Mouse (Mus musculus): Measurements from ENCODE around the gene Dph7.
"Not testable (repeated sequence)": the region's sequence is repeated elsewhere in the genome, so short reads cannot be mapped to it uniquely, and the experiment has no call there.

Gene Dph7

DNA sequence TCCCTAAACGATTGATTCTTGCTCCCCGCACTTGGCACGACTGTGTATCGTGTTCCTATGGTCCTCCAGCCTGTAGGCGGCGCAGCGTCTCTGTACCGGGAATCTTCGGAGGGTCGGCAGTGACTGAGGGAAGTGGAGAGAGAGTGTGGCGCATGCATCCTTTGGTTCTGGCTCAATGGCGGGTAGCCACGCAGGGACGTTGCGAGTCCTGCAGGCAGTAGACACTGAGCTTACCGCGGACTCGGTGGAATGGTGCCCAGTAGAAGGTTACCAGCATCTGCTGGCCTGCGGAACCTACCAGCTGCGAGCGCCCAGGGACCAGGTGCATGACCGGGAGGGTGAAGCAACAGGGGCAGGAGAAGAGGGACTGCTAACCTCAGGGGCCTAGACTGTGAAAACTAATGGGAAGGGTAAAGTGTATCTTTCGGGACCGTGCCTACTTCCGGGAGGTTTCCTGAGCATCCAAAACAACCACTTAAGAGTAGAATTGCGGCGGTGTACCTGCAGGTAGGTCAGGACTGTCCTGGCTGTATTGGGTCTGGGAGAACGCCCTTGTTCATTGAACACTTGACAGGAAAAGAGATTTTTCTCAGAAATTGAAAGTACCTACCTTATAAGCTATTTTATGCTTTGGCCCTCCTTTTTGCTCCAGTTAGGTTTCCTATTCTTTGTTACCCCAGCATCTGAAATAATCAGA is at the start of gene Dph7:
TSS of gene Dph7 (plus strand) at position 97 of the 697 bp plus-strand sequence.
- peak; percentile 70 to 75 for DNase-seq (ENCODE audit: low spot score in 2 of 2)

DNA sequence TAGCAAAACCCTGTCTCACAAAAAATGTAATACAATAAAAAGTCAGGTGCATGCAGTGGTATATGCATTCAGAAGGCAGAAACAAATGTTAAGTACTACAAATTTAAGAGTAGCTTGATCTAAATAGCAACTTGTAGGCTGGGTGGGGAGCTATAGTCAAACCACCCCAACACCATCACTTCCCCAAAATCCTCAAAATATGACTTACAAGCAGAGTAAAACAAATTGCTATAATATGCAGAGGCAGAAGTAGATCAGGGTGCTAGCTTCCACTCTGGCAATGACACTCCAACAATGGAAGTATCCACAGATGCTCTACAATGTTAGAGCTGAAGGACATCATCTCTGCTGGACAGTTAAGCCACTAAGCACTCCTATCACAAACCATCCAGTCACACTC is 49.6 kb upstream of the Dph7 start:
- no peak for DNase-seq (ENCODE audit: low spot score in 2 of 2)

DNA sequence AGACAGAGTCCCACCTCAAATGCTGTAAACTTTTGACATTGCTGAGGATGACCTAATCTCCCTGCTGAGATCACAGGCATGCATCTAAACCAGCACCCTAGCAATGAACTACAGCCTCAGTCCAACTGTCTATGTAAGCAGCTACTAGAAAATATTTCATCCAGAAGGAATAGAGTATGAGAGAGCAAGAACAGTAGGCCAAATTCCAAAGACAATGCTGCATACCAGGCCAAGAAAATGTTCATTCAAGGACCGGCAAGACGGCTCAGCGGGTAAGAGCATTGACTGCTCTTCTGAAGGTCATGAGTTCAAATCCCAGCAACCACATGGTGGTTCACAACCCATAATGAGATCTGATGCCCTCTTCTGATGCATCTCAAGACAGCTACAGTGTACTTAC is 47.4 kb upstream of the Dph7 start:
- no peak for DNase-seq (ENCODE audit: low spot score in 2 of 2)

- DNase-seq (ENCODE audit: low spot score in 2 of 2): peak; percentile 94 to 97
Measured at GRCm38 (mm10) chr2:24918930-24919838, 43.0 kb upstream of the Dph7 start, which contains the start of gene Ehmt1. TSS of gene Ehmt1 (minus strand) at chr2:24919614.

- no peak for DNase-seq (ENCODE audit: low spot score in 2 of 2)
Measured at GRCm38 (mm10) chr2:24919839-24920175, 42.4 kb upstream of the Dph7 start.

DNA sequence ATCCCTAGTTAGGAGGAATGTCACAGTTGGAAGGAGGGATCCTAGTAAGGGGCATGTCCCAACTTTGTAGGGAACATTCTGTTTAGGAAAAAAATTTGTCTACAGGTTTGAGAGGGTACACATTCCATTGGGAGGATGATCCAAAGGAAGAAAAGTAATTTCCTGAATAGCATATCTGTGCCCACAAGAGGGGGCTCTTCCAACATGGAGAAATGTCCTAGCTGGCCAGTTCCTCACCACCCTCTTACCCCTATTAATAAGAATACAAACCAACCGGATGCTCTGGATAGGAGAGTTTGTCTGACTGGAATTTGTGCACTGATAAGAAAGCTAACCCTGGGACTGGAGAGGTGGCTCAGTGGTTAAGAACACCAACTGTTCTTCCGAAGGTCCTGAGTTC is 38.6 kb upstream of the Dph7 start:
- DNase-seq (ENCODE audit: low spot score in 2 of 2): no peak

DNA sequence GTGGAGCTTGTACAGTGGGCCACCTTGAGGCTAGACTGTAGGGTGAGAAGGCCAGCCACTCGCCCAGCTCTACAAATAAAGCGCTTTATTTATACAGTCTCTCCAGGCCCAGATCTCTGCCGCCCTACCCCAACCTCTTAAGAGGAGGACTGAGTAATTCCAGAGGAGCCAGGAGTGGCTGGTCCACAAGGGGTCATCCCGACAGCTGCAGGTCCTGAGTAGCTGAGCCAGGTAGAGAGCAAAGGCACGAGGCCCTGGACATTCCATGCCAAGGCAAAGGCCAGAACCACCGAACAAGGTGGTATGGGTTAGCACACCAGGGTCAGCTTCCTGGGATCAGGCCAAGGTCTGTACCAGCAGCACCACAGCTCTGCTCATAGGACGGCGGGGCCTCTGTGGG is 36.9 kb upstream of the Dph7 start:
- DNase-seq (ENCODE audit: low spot score in 2 of 2): no peak

DNA sequence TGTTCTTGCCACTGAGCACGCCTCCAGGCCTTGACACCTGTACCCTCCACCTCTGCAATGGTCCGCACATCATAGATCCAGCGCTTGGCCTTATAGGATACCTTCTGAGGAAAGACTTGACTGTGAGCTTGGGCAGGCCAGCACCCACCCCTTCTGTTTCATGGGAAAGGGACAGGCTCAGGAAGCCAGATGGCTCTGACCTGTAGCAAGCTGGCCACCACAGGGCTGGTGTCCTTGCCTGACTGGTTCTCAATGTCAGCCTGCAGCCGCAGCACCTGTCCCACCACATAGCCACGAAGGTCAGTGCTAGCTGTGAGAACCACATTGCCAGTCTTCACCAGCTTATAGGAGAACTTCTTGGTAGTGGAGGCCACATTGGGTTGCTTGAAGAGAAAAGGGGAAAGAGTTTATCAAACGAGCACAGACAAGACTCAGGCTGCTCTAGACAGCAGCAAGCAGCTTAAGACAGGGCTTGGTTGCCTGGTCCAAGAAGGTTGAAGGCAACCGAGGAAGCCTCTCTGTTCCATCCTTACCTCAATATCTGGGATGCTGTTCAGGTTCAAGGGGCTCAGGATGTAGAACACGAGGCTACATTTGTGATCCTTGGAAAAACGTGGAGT is 35.7 kb upstream of the Dph7 start:
- DNase-seq (ENCODE audit: low spot score in 2 of 2): no peak

DNA sequence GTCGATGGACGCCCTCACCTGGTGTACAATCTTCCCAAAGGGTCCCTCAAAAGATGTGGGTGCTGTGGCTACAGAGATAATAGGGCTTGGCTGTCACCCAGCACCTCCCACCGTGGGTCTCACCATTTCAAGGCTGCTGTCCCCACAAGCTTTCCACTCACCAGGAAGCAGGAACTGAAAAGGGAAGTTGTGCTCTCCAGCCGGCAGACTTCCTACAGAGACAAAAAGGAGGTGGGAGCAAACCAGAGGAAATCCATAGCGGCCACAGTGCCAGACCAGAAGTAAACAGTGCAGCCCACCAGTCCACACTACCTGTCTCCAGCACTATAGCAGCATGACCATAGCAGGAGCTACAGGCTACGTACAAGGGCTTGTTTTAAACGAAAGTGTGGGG is 35.2 kb upstream of the Dph7 start:
- DNase-seq (ENCODE audit: low spot score in 2 of 2): no peak

DNA sequence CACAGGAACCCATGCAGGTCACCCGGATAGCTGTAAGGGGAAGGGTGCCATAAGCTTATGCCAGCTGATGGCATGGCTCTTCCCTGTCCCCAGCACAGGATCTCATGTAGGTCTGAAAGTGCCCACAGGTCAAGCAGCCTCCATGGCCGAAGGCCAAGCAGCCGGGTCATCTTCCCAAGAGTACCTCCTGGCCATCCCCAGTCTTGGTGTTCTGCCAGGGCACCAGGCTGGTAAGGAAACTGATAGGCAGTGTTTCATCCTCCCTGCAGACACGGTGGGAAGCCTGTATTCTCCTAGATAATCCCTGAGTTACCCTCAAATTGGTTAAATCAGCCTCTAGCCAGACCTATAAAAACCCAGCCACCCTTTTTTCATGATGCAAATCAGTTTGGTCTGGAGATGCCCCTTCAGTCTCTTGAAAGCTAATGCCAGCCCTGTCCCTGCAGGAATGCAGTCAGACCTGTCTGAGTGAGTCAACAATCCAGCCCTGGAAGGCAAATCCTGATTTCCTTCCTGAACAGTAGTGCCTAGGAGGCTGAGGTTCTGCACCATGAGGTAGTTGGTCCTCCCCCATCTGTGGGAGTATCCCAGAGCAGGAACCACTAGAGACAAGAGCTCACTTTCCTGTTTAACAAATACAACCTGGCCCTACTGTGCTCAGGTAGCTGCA is 34.3 kb upstream of the Dph7 start:
- no peak for DNase-seq (ENCODE audit: low spot score in 2 of 2)

DNA sequence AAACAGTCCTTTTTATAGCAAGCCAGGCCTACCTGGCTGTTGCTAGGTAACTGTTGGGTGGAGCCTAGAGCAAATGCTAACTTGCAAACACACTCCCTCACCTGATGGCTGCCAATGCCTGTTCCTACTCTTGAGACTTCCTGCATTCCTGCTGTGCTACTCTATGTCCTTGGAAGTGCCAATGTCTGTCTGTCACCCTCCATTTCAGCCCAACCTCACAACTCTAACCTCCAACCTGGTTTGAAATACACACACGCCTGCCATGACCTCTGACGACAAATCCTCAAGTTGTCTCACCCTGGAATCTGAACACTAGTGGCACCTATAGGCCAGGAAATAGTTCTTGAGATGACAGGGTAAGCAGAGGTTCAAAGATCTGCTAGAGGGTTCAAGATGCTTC is 33.1 kb upstream of the Dph7 start:
- DNase-seq (ENCODE audit: low spot score in 2 of 2): no peak

GRCm38 (mm10) chr2:24929593-24929992 is 32.6 kb upstream of the Dph7 start:
- DNase-seq (ENCODE audit: low spot score in 2 of 2): no peak

DNA sequence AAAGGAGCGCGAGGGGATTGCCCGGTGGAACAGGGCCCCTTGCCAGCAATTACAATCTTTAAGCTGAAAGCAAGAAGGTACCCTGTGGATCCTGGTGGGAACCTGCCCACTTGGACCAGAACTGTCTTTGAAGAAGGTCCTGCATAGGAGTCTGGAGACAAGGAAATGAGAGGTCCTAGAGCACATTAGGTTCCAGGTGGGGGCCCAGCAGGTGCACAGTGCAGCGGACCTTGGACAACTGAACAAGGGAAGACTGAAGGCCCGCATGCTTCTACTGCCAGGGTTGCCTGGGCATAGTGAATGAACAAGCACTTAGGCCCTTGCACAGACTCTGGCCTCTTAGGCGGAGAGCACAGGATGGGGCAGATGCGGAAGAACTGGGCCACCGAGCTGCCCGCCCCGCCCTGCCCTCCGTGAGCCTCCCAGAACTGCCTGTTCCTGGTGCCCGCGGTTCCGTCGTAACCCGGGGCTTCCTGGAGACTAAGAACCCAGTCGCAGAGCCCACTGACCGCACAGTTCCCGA is 27.7 kb upstream of the Dph7 start:
- DNase-seq (ENCODE audit: low spot score in 2 of 2): peak in 1 of 2 experiments; percentile 30

GRCm38 (mm10) chr2:24935057-24935796 is 27.0 kb upstream of the Dph7 start, which contains the start of gene Arrdc1:
TSS of gene Arrdc1 (minus strand) at chr2:24935252.
- DNase-seq (ENCODE audit: low spot score in 2 of 2): peak; percentile 90 to 91

- no peak for DNase-seq (ENCODE audit: low spot score in 2 of 2)
Measured at GRCm38 (mm10) chr2:24942092-24942491, 20.1 kb upstream of the Dph7 start.

- not testable (repeated sequence) for DNase-seq (ENCODE audit: low spot score in 2 of 2)
Measured at GRCm38 (mm10) chr2:24944304-24944703, 17.9 kb upstream of the Dph7 start.

GRCm38 (mm10) chr2:24949421-24950188 is 12.6 kb upstream of the Dph7 start, which contains the start of gene Zmynd19:
TSS of gene Zmynd19 (plus strand) at chr2:24949792.
- DNase-seq (ENCODE audit: low spot score in 2 of 2): peak; percentile 96 to 97

- no peak for DNase-seq (ENCODE audit: low spot score in 2 of 2)
Measured at GRCm38 (mm10) chr2:24950189-24950535, 12.0 kb upstream of the Dph7 start.

DNA sequence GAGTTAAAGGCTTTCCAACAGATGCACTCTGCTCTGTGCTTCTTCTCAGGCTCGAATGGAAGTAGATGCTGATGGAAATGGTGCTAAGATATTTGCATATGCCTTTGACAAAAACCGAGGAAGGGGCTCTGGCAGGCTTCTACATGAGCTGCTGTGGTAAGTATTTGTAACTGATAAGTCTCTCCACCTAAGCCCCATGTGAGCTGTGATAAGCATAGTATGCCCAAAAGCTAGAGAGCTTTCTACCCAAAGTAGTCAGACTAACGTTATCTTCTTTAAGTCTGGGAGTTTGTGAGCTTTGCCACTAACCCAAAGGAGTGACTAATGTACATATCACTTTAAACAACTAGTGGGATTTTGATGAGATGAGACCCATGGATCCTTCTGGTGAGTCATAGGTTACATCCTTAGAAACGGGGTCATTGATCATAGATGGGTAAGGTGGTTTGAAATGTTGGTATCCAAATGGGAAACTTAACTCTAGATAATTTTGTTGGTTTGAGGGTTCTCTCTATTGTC is 9.6 kb upstream of the Dph7 start:
- DNase-seq (ENCODE audit: low spot score in 2 of 2): no peak

DNA sequence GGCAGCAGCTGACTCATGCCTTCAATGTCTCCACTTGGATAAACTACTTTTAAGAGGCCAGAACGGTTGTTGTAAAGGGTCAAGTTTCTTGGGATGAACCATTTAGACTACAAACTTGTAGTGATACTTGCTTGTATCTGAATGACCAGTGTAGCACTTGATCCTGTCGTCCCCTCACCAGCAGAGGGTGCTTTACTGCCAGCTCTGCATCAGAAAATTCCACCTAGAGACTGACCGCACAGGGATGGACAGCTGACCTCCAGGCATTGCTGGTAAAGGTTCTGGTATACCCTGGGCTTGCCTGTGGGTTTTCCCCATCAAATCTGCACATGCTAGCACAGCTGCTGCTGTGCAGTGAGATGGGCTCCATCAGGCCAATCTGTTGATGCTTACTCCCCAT is 1.3 kb upstream of the Dph7 start:
- no peak for DNase-seq (ENCODE audit: low spot score in 2 of 2)
